In genomic region chr11:70172298-70172697, GRCm38 (mm10) we compare ENCODE assay signal across 1 mouse cellular context.
TF ChIP-seq lines count a peak whose summit lies in the region.

No protein-coding gene starts in this region.

TF ChIP-seq in ES-E14, 5 proteins besides CTCF, POLR2A, EP300 and RAD21 (continued from another document):
- TF ChIP-seq MAFK (IDR thresholded peaks at IDR 0.05; ENCODE audit: insufficient read depth, low read depth, low read length) (no peak), ZC3H11A (IDR thresholded peaks at IDR 0.05; ENCODE audit: borderline replicate concordance, low read depth, low read length) (no peak)
